Mouse (Mus musculus) macrophage (primary cell): ENCODE data around the gene Btbd35f17. TPM values are rescaled to one million over a fixed set of nuclear protein-coding genes. Genes with fewer than 3 reads are reported as not detected.
"Not testable (repeated sequence)": the region's sequence is repeated elsewhere in the genome, so short reads cannot be mapped to it uniquely, and the experiment has no call there.

Experiments
- H3K27ac ChIP-seq: fragments of 350-480 bp; formaldehyde crosslinking; 2 replicates; pipeline ENCODE4 v1.9.0; 2021
- H3K36me3 ChIP-seq: fragments of 350-480 bp; formaldehyde crosslinking; 2 replicates; pipeline ENCODE4 v1.9.0; 2021; ENCODE audit errors: inconsistent target
- H3K4me3 ChIP-seq: fragments of 350-480 bp; formaldehyde crosslinking; 2 replicates; pipeline ENCODE4 v1.9.0; 2021; ENCODE audit errors: inconsistent target
- H3K79me2 ChIP-seq: fragments of 350-480 bp; formaldehyde crosslinking; 2 replicates; pipeline ENCODE4 v1.9.0; 2021; ENCODE audit errors: inconsistent target
- WGBS: methylation state at CpG from one replicate; pipeline ENCODE4 v1.1.7; 2026; ENCODE audit warnings: inconsistent platforms; ENCODE audit not compliant: missing documents; 5-methylcytosine and 5-hydroxymethylcytosine counted together
- polyA plus RNA-seq: library from polyadenylated mRNA; stranded (reverse); fragments of 250-400 nt; gene quantifications from 3 replicates; pipeline ENCODE4 v1.2.4, GENCODE M21; 2018; ENCODE audit warnings: inconsistent platforms
- total RNA-seq, 78 experiments: library from RNA; depleted of rRNA; stranded (reverse); fragments of 250-400 nt; gene quantifications; 1 replicate in 9 of 78; 2 replicates in 24 of 78; 3 replicates in 43 of 78; 4 replicates in 2 of 78; pipeline ENCODE4 v1.2.4; 2018; ENCODE audit warnings: inconsistent platforms in 56 of 78

Btbd35f17 gene
- total RNA-seq (2018; cell fraction: chromatin; rRNA removed) = not detected
- total RNA-seq (2018; cell fraction: cytosol; rRNA removed) = not detected
- not detected for total RNA-seq (2018; cell fraction: nucleus; rRNA removed)
- not detected in 3 replicates for polyA plus RNA-seq

DNA sequence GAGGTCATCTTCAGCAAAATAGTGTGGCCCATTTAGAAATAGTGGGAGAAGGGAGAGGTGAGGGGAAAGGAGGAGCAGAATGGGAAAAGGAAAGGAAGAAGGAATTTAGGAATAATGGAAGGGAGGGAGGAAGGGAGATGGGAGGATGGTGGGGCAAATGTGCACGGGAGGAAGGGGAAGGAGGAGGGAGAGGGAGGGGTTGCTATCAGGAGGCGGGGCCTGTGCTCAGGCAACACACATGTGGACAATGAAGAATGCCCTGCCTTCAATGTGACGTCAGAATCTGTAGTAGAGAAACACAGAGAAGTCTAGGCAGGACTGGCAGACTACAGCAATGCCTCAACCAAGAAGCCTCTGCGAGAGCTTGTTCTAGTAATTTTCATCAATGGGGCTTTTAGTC lies at the start of gene Btbd35f17:
Gene Btbd35f17, plus strand, starts transcription at position 301 of the 400 bp plus-strand sequence.
- H3K36me3 ChIP-seq = not testable (repeated sequence)
- WGBS = no CpG with 5 or more reads among the region's 4 CpGs

More for the DNA sequence above, at the start of gene Btbd35f17:
- not testable (repeated sequence) for H3K4me3 ChIP-seq, H3K27ac ChIP-seq, H3K79me2 ChIP-seq

Other genes starting within 250 kb of the Btbd35f17 start
- gene Btbd35f28, start 174.1 kb upstream of the Btbd35f17 start, polyA plus RNA-seq = not detected in 3 replicates
- gene Btbd35f20, start 79.4 kb upstream of the Btbd35f17 start, polyA plus RNA-seq = not detected in 3 replicates